Mouse (Mus musculus) CH12.LX (cell line): ENCODE measurements at regions not wholly inside any gene's neighbourhood (a gene's known extent, or its start where the extent isn't known, plus 50 kb on each side); places are given as distances from the start of the nearest gene placed in this dataset.

Source experiments
- CTCF ChIP-seq, 2 experiments: IDR thresholded peaks in 1 of 2; conservative IDR thresholded peaks in 1 of 2; 2 replicates each; pipeline ENCODE4 v1.5.1; 2011 to 2012; ENCODE audit warnings: low read depth in 2 of 2, low read length in 2 of 2, improper control_type of control experiment in 1 of 2, inconsistent platforms in 1 of 2, mild to moderate bottlenecking in 1 of 2, moderate library complexity in 1 of 2
- EP300 ChIP-seq: IDR thresholded peaks from 2 replicates; pipeline ENCODE4 v1.6.1; 2011; ENCODE audit warnings: low read length, improper control_type of control experiment
- HCFC1 ChIP-seq: IDR thresholded peaks from 2 replicates; pipeline ENCODE4 v1.6.1; 2012; ENCODE audit warnings: low read depth, mild to moderate bottlenecking, inconsistent platforms, low read length, improper control_type of control experiment
- MAFK ChIP-seq: IDR thresholded peaks from 2 replicates; pipeline ENCODE4 v1.6.1; 2011; ENCODE audit warnings: low read length, improper control_type of control experiment; ENCODE audit not compliant: insufficient replicate concordance
- MYC ChIP-seq: IDR thresholded peaks from 2 replicates; pipeline ENCODE4 v1.6.1; 2011; ENCODE audit warnings: low read depth, mild to moderate bottlenecking, improper control_type of control experiment, low read length
- POLR2A ChIP-seq: IDR thresholded peaks from 2 replicates; pipeline ENCODE4 v1.6.1; 2011; ENCODE audit warnings: low read depth, mild to moderate bottlenecking, improper control_type of control experiment, low read length
- RCOR1 ChIP-seq: conservative IDR thresholded peaks from 2 replicates; pipeline ENCODE4 v1.6.1; 2012; ENCODE audit warnings: low read depth, mild to moderate bottlenecking, inconsistent platforms, low read length, improper control_type of control experiment

DNA sequence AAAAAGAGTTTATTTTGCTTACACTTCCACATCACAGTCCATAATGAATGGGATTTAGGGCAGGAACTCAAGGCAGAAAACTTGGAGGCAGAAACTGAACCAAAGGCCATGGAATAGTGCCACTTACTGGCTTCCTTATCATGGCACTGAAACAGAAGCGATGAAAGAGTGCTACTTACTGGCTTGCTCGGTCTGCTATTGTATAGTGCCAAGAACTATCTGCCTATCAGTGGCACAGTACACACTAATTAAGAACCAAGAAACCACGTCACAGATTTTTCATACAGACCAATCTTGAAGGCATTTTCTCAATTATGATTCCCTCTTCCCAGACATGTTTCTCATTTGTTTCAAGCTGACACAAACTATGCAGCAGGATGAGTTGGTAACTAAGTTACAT is 634.4 kb upstream of the B3galt2 start:
- TF ChIP-seq MYC (no peak), POLR2A (no peak), EP300 (no peak), CTCF (conservative IDR thresholded peaks at IDR 0.05 in 1 of 2, IDR thresholded peaks at IDR 0.05 in 1 of 2; ENCODE audit: low read depth in 2 of 2, low read length in 2 of 2) (no peak), MAFK (no peak), RCOR1 (no peak), HCFC1 (no peak)
